Mouse (Mus musculus): ENCODE results near the gene Scrn3.

GRCm38 (mm10) chr2:73338415-73338814 lies 26.0 kb downstream of the Scrn3 start:
- TF ChIP-seq CTCF (IDR thresholded peaks at IDR 0.05; ENCODE audit: extremely low read depth, insufficient read depth, low read length) (no peak), POLR2A (IDR thresholded peaks at IDR 0.05; ENCODE audit: extremely low read depth, insufficient read depth, low read length) (no peak)

Measured in cortical plate, adult 2 months (tissue).